Mouse (Mus musculus) brain, embryonic 18.5 days (tissue): Measurements from ENCODE around the gene Gpld1.

ENCODE experiments used
- DNase-seq: peaks from one replicate; pipeline ENCODE4 v3.0.0-alpha.2; 2012; ENCODE audit warnings: low read depth, low spot score

Gpld1 gene

GRCm38 (mm10) chr13:25020540-25020892 lies 77.6 kb downstream of the Gpld1 start:
- no peak for DNase-seq

- no peak for DNase-seq
These were observed 79.4 kb downstream of the Gpld1 start for GRCm38 (mm10) chr13:25022386-25022785.

GRCm38 (mm10) chr13:25023129-25023528 lies 80.2 kb downstream of the Gpld1 start:
- DNase-seq, result no peak

GRCm38 (mm10) chr13:25024655-25025054 lies 81.7 kb downstream of the Gpld1 start:
- no peak for DNase-seq

- DNase-seq, result no peak
These were observed 83.6 kb downstream of the Gpld1 start for GRCm38 (mm10) chr13:25026409-25027113.

GRCm38 (mm10) chr13:25027114-25027425 lies 84.1 kb downstream of the Gpld1 start:
- no peak for DNase-seq

GRCm38 (mm10) chr13:25039488-25039887 lies 96.5 kb downstream of the Gpld1 start:
- DNase-seq, result no peak
